Mouse (Mus musculus): ENCODE data around the gene Lims1. TPM values are rescaled to one million over a fixed set of nuclear protein-coding genes. Genes with fewer than 3 reads are reported as not detected.
"Not testable (repeated sequence)": the region's sequence is repeated elsewhere in the genome, so short reads cannot be mapped to it uniquely, and the experiment has no call there.

Lims1 gene
- polyA plus RNA-seq, 1 experiment from 2014 or later: 55.9 TPM

GRCm38 (mm10) chr10:58327836-58328235 is 4.6 kb downstream of the Lims1 start:
- peaks cover 29% of the 10 kb centered on the region for H3K4me1 ChIP-seq (replicated peaks)
- not testable (repeated sequence) for H3K4me3 ChIP-seq; H3K9ac ChIP-seq; H3K36me3 ChIP-seq; H3K9me3 ChIP-seq; H3K27me3 ChIP-seq; ATAC-seq (ENCODE audit: low FRiP score, low read depth); H3K4me2 ChIP-seq; H3K27ac ChIP-seq (replicated peaks)
- 98% methylated on average over 6 of the region's 6 CpGs for WGBS

- WGBS: 96% methylated on average over 8 of the region's 8 CpGs
- Histone ChIP-seq H3K27ac (replicated peaks) (no peak overlapping the region), H3K4me1 (replicated peaks) (peaks cover 29% of the 10 kb centered on the region), H3K9me3 (no peaks in the 10 kb centered on the region), H3K27me3 (no peaks in the 10 kb centered on the region), H3K9ac (no peak overlapping the region), H3K4me2 (no peak overlapping the region), H3K4me3 (no peak overlapping the region), H3K36me3 (no peaks in the 10 kb centered on the region)
- ATAC-seq (ENCODE audit: low FRiP score, low read depth): no peak
Measured at GRCm38 (mm10) chr10:58328517-58329108, 5.3 kb downstream of the Lims1 start.

GRCm38 (mm10) chr10:58330635-58331034 is 7.4 kb downstream of the Lims1 start:
- no peaks in the 10 kb centered on the region for H3K36me3 ChIP-seq
- H3K27me3 ChIP-seq: no peaks in the 10 kb centered on the region
- H3K27ac ChIP-seq (replicated peaks): no peak overlapping the region
- H3K9me3 ChIP-seq: no peaks in the 10 kb centered on the region
- H3K4me1 ChIP-seq (replicated peaks): peaks cover 16% of the 10 kb centered on the region
- H3K4me2 ChIP-seq: no peak overlapping the region
- no peak for ATAC-seq (ENCODE audit: low FRiP score, low read depth)
- H3K4me3 ChIP-seq: no peak overlapping the region
- H3K9ac ChIP-seq: no peak overlapping the region

GRCm38 (mm10) chr10:58331741-58332140 is 8.5 kb downstream of the Lims1 start:
- Histone ChIP-seq H3K9ac (no peak overlapping the region), H3K27ac (replicated peaks) (no peak overlapping the region), H3K4me2 (no peak overlapping the region), H3K27me3 (no peaks in the 10 kb centered on the region), H3K4me1 (replicated peaks) (peaks cover 5% of the 10 kb centered on the region), H3K9me3 (no peaks in the 10 kb centered on the region), H3K36me3 (no peaks in the 10 kb centered on the region), H3K4me3 (no peak overlapping the region)
- no peak for ATAC-seq (ENCODE audit: low FRiP score, low read depth)

GRCm38 (mm10) chr10:58333414-58333813 is 10.1 kb downstream of the Lims1 start:
- Histone ChIP-seq H3K9me3 (no peaks in the 10 kb centered on the region), H3K4me2 (no peak overlapping the region), H3K4me3 (no peak overlapping the region), H3K4me1 (replicated peaks) (no peaks in the 10 kb centered on the region), H3K27me3 (no peaks in the 10 kb centered on the region), H3K9ac (no peak overlapping the region), H3K36me3 (no peaks in the 10 kb centered on the region), H3K27ac (replicated peaks) (no peak overlapping the region)
- ATAC-seq (ENCODE audit: low FRiP score, low read depth): no peak
- WGBS: 94% methylated on average over 5 of the region's 5 CpGs

- ATAC-seq (ENCODE audit: low FRiP score, low read depth): no peak
- peaks cover 3% of the 10 kb centered on the region; the same call in 1 of the 2 replicates for H3K4me1 ChIP-seq (replicated peaks)
- H3K4me2 ChIP-seq: no peak overlapping the region
- no peak overlapping the region for H3K9ac ChIP-seq
- H3K4me3 ChIP-seq: no peak overlapping the region
- H3K36me3 ChIP-seq: no peaks in the 10 kb centered on the region
- 0 out of 2 replicates have a peak overlapping the region, but pooled peaks have one; percentile 15 for H3K27ac ChIP-seq (replicated peaks)
- 88% methylated on average over 1 of the region's 1 CpGs for WGBS
- H3K27me3 ChIP-seq: no peaks in the 10 kb centered on the region
- no peaks in the 10 kb centered on the region for H3K9me3 ChIP-seq
Measured at GRCm38 (mm10) chr10:58336156-58336555, 12.9 kb downstream of the Lims1 start.

- not testable (repeated sequence) for H3K9me3 ChIP-seq; H3K4me2 ChIP-seq; H3K36me3 ChIP-seq; H3K27me3 ChIP-seq; H3K27ac ChIP-seq (replicated peaks); ATAC-seq (ENCODE audit: low FRiP score, low read depth); H3K4me1 ChIP-seq (replicated peaks); H3K9ac ChIP-seq; H3K4me3 ChIP-seq
- 96% methylated on average over 4 of the region's 4 CpGs for WGBS
Measured at GRCm38 (mm10) chr10:58337091-58337490, 13.8 kb downstream of the Lims1 start.

GRCm38 (mm10) chr10:58338590-58338989 is 15.3 kb downstream of the Lims1 start:
- no peak for ATAC-seq (ENCODE audit: low FRiP score, low read depth)
- Histone ChIP-seq H3K4me2 (no peak overlapping the region), H3K36me3 (no peaks in the 10 kb centered on the region), H3K9me3 (no peaks in the 10 kb centered on the region), H3K27ac (replicated peaks) (peak overlapping the region; percentile 64), H3K27me3 (no peaks in the 10 kb centered on the region), H3K4me1 (replicated peaks) (peaks cover 3% of the 10 kb centered on the region; the same call in 1 of the 2 replicates), H3K9ac (no peak overlapping the region), H3K4me3 (no peak overlapping the region)
- WGBS: 55% methylated on average over 1 of the region's 1 CpGs

- Histone ChIP-seq H3K9ac (no peak overlapping the region), H3K36me3 (no peaks in the 10 kb centered on the region), H3K4me2 (no peak overlapping the region), H3K4me1 (replicated peaks) (peaks cover 3% of the 10 kb centered on the region; the same call in 1 of the 2 replicates), H3K27ac (replicated peaks) (peak overlapping the region; percentile 67), H3K9me3 (no peaks in the 10 kb centered on the region), H3K27me3 (no peaks in the 10 kb centered on the region), H3K4me3 (no peak overlapping the region)
- no peak for ATAC-seq (ENCODE audit: low FRiP score, low read depth)
- WGBS: 72% methylated on average over 2 of the region's 2 CpGs
Measured at GRCm38 (mm10) chr10:58341685-58342084, 18.4 kb downstream of the Lims1 start.

GRCm38 (mm10) chr10:58342199-58342598 is 18.9 kb downstream of the Lims1 start:
- H3K27ac ChIP-seq (replicated peaks): peak overlapping the region; percentile 67
- no peak for ATAC-seq (ENCODE audit: low FRiP score, low read depth)
- no peaks in the 10 kb centered on the region for H3K36me3 ChIP-seq
- H3K27me3 ChIP-seq: no peaks in the 10 kb centered on the region
- H3K9me3 ChIP-seq: no peaks in the 10 kb centered on the region
- no peak overlapping the region for H3K9ac ChIP-seq
- H3K4me1 ChIP-seq (replicated peaks): peaks cover 3% of the 10 kb centered on the region; the same call in 1 of the 2 replicates
- no peak overlapping the region for H3K4me3 ChIP-seq
- no peak overlapping the region for H3K4me2 ChIP-seq
- 87% methylated on average over 2 of the region's 2 CpGs for WGBS

- no peak overlapping the region for H3K9ac ChIP-seq
- peaks cover 3% of the 10 kb centered on the region; the same call in 1 of the 2 replicates for H3K4me1 ChIP-seq (replicated peaks)
- H3K27ac ChIP-seq (replicated peaks): no peak overlapping the region
- H3K4me2 ChIP-seq: no peak overlapping the region
- no peaks in the 10 kb centered on the region for H3K9me3 ChIP-seq
- no peak for ATAC-seq (ENCODE audit: low FRiP score, low read depth)
- H3K4me3 ChIP-seq: no peak overlapping the region
- H3K27me3 ChIP-seq: no peaks in the 10 kb centered on the region
- WGBS: 97% methylated on average over 3 of the region's 3 CpGs
- no peaks in the 10 kb centered on the region for H3K36me3 ChIP-seq
Measured at GRCm38 (mm10) chr10:58343552-58343951, 20.3 kb downstream of the Lims1 start.

GRCm38 (mm10) chr10:58350600-58350999 is 27.3 kb downstream of the Lims1 start:
- WGBS: 76% methylated on average over 3 of the region's 3 CpGs
- ATAC-seq (ENCODE audit: low FRiP score, low read depth): no peak
- H3K36me3 ChIP-seq: no peaks in the 10 kb centered on the region

GRCm38 (mm10) chr10:58351670-58352069 is 28.4 kb downstream of the Lims1 start:
- Histone ChIP-seq H3K9me3 (no peaks in the 10 kb centered on the region), H3K36me3 (no peaks in the 10 kb centered on the region), H3K27ac (replicated peaks) (no peak overlapping the region), H3K9ac (no peak overlapping the region), H3K4me3 (no peak overlapping the region), H3K27me3 (no peaks in the 10 kb centered on the region), H3K4me1 (replicated peaks) (no peaks in the 10 kb centered on the region; the same call in 1 of the 2 replicates), H3K4me2 (no peak overlapping the region)
- 96% methylated on average over 2 of the region's 2 CpGs for WGBS
- no peak for ATAC-seq (ENCODE audit: low FRiP score, low read depth)

More at GRCm38 (mm10) chr10:58350600-58350999, 27.3 kb downstream of the Lims1 start:
- Histone ChIP-seq H3K9me3 (no peaks in the 10 kb centered on the region), H3K4me2 (no peak overlapping the region), H3K27ac (replicated peaks) (no peak overlapping the region), H3K4me1 (replicated peaks) (no peaks in the 10 kb centered on the region; the same call in 1 of the 2 replicates), H3K9ac (no peak overlapping the region), H3K27me3 (no peaks in the 10 kb centered on the region), H3K4me3 (no peak overlapping the region)

All from hindbrain, embryonic 15.5 days (tissue).